Mouse (Mus musculus): ENCODE measurements around the gene Cxcl14. TPM values are rescaled to one million over a fixed set of nuclear protein-coding genes. Genes with fewer than 3 reads are reported as not detected.

Cxcl14 gene
- polyA plus RNA-seq, 1 experiment from 2014 or later = 0.39 TPM

DNA sequence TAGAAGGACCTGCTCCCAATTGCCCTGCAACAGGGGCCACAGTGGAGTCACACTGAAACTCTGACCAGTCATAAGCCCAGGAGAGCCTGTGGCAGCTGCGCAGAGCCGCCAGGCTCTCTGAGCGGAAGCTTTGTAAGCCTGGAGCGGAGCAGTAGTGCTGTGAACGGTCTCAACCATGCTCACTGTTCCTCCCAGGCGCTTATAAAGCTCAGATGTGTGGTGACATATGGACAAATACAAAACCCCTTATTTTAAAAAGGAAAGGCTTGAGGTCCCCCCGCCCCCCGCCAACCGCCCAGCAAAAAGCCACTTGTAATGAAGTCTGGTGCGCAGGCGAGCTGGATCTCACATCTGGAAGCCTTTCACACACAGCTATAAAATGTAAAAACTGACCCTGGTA, 7.1 kb downstream of the Cxcl14 start:
- H3K4me1 ChIP-seq (replicated peaks) = no peaks in the 10 kb centered on the region
- no peak overlapping the region for H3K4me2 ChIP-seq
- H3K9ac ChIP-seq = no peak overlapping the region
- DNase-seq (no peak), ATAC-seq (ENCODE audit: low read depth) (no peak)
- H3K9me3 ChIP-seq (replicated peaks) = no peaks in the 10 kb centered on the region
- H3K36me3 ChIP-seq = no peaks in the 10 kb centered on the region
- peaks cover 47% of the 10 kb centered on the region for H3K27me3 ChIP-seq
- no peak overlapping the region for H3K4me3 ChIP-seq (replicated peaks)
- H3K27ac ChIP-seq = no peak overlapping the region
- 71% methylated on average over 11 of the region's 11 CpGs for WGBS (ENCODE audit: insufficient replicate concordance)

DNA sequence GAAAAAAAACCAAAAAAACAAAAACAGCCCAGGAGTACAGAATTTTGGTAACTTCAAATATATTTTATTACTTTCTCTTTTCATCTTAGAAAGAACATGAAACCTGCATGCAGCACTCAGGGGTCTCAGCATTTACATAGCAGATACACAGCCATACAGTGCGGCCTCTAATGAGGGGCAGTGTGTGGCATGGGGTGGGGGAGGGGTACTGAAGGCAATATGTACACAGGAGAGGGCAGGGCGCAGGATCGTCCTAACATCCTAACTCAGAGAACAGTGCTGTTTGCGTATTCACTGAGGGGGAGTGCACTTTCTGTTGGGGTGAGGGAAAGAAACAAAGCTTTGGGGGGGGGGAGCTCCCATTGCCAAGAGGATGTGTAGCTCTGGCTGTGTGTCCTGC, 7.8 kb downstream of the Cxcl14 start:
- H3K4me2 ChIP-seq = no peak overlapping the region
- no peak for ATAC-seq (ENCODE audit: low read depth)
- no peaks in the 10 kb centered on the region for H3K9me3 ChIP-seq (replicated peaks)
- no peak for DNase-seq
- H3K27me3 ChIP-seq = peaks cover 41% of the 10 kb centered on the region
- H3K4me3 ChIP-seq (replicated peaks) = no peak overlapping the region
- H3K4me1 ChIP-seq (replicated peaks) = no peaks in the 10 kb centered on the region
- no peak overlapping the region for H3K9ac ChIP-seq
- H3K36me3 ChIP-seq = no peaks in the 10 kb centered on the region
- no peak overlapping the region for H3K27ac ChIP-seq
- WGBS (ENCODE audit: insufficient replicate concordance) = 40% methylated on average over 4 of the region's 4 CpGs

DNA sequence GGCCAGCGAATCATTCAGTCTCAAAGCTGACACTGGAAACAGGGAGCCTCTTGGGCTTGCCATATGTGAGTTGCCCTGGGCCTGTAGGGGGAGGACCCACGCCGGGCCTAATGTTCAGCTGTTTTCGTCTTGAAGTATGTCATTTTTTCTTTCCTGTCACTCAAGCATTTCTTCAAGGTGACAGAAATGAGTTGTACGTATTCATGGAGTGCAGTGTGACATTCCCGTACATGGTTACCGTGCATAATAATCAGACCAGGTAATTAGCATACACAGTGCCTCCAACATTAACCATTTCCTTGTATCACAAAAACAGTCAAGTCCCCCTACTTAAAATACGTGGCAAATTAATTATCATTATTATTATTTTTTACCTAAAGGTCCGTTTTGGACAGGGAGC, 9.3 kb downstream of the Cxcl14 start:
- no peaks in the 10 kb centered on the region for H3K9me3 ChIP-seq (replicated peaks)
- DNase-seq = no peak
- H3K4me1 ChIP-seq (replicated peaks) = no peaks in the 10 kb centered on the region
- H3K36me3 ChIP-seq = no peaks in the 10 kb centered on the region
- no peak for ATAC-seq (ENCODE audit: low read depth)
- H3K4me3 ChIP-seq (replicated peaks) = no peak overlapping the region
- no peak overlapping the region for H3K9ac ChIP-seq
- no peak overlapping the region for H3K4me2 ChIP-seq
- 68% methylated on average over 9 of the region's 9 CpGs for WGBS (ENCODE audit: insufficient replicate concordance)
- H3K27me3 ChIP-seq = peaks cover 26% of the 10 kb centered on the region
- no peak overlapping the region for H3K27ac ChIP-seq

DNA sequence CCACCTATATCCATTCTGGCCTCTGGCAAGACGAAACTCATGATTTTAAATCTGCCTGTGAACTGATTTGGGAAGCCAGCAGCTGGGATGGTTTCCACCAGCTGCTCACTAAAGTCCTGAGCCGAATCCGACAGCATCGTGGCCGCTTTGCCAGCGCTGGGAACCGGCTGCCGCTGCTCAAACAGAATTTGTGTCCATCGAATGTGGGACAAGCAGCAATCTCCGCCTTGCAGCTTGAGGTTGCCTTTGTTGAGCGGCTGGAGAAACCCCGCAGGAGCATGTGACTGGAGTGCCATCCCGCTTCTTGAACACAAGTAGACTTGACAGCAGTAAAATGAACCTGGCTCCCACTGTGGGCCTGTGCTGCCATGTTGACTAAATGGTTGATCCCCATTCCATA, 13.0 kb downstream of the Cxcl14 start:
- H3K27ac ChIP-seq = no peak overlapping the region
- ATAC-seq (ENCODE audit: low read depth) = no peak
- no peaks in the 10 kb centered on the region for H3K4me1 ChIP-seq (replicated peaks)
- H3K4me3 ChIP-seq (replicated peaks) = no peak overlapping the region
- no peak overlapping the region for H3K4me2 ChIP-seq
- H3K9ac ChIP-seq = no peak overlapping the region
- 75% methylated on average over 13 of the region's 13 CpGs for WGBS (ENCODE audit: insufficient replicate concordance)
- no peaks in the 10 kb centered on the region for H3K9me3 ChIP-seq (replicated peaks)
- no peak for DNase-seq
- no peaks in the 10 kb centered on the region for H3K36me3 ChIP-seq
- H3K27me3 ChIP-seq = 0 out of 2 replicates have a peak, but pooled peaks cover 3% of the 10 kb centered on the region

DNA sequence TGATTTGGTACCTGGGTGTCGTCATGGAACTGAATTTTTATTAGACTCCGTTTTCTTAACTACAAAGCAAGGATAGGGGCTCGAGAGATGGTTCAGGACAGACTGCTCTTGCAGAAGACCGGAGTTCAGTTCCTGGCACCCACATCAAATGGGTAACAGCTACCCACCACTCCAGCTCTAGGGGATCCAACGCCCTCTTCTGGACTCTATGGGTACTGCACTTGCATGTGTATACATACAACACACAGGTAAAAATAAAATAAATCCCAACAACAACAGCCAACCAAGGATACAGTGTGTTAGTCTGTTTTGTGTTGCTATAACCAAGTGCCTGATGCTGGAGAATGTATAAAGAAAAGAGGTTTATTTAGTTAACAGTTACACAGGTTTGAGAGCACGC, 16.0 kb downstream of the Cxcl14 start:
- H3K4me2 ChIP-seq = no peak overlapping the region
- no peaks in the 10 kb centered on the region for H3K9me3 ChIP-seq (replicated peaks)
- 67% methylated on average over 6 of the region's 6 CpGs for WGBS (ENCODE audit: insufficient replicate concordance)
- ATAC-seq (ENCODE audit: low read depth) = no peak
- H3K36me3 ChIP-seq = no peaks in the 10 kb centered on the region
- no peak overlapping the region for H3K9ac ChIP-seq
- no peak for DNase-seq
- H3K27ac ChIP-seq = no peak overlapping the region
- H3K4me3 ChIP-seq (replicated peaks) = no peak overlapping the region
- no peaks in the 10 kb centered on the region for H3K27me3 ChIP-seq
- H3K4me1 ChIP-seq (replicated peaks) = no peaks in the 10 kb centered on the region

DNA sequence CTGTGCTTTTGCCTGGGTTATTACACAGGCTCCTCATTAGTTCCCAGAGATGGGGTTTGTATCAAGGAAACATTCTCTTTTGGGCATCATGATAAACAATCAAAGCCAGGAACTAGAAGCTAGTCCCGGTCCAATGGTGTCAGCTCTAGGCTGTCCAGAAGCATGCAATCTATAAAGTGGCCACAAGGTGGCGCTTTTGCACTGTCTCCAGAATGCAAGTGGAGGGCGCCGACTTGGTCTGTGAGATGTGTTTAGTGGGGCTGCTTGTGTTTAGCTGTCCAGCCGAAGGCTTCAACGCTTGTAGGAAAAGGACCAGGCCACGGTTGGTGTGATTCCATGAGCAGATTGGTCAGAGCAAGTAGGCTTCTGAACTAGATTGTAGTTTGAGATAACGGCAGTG, 16.9 kb downstream of the Cxcl14 start:
- H3K4me1 ChIP-seq (replicated peaks) = no peaks in the 10 kb centered on the region
- H3K4me2 ChIP-seq = no peak overlapping the region
- no peak overlapping the region for H3K4me3 ChIP-seq (replicated peaks)
- no peaks in the 10 kb centered on the region for H3K27me3 ChIP-seq
- H3K9ac ChIP-seq = no peak overlapping the region
- DNase-seq = peak; percentile 31
- no peaks in the 10 kb centered on the region for H3K36me3 ChIP-seq
- ATAC-seq (ENCODE audit: low read depth) = no peak
- no peak overlapping the region for H3K27ac ChIP-seq
- no peaks in the 10 kb centered on the region for H3K9me3 ChIP-seq (replicated peaks)
- WGBS (ENCODE audit: insufficient replicate concordance) = 24% methylated on average over 8 of the region's 8 CpGs

DNA sequence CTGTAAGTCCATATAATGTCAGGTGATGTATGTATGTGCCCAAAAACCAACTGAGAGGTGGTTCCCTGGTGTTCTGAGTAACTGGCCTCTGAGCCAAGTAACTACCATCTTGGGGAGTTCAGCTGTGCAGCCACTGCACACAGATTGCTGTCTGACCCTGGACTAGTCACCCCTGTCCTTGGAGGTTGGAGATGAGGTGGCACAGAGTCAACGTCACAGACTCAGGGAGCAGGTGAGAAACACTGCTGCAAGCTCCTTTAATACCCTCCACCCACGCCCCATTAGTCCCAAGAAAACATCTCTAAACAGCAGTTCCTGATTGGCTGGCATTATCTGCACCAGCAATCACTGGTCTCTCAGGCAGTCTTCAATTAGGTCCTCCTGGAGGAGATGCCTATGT, 21.2 kb downstream of the Cxcl14 start:
- Histone ChIP-seq H3K36me3 (no peaks in the 10 kb centered on the region), H3K4me1 (replicated peaks) (no peaks in the 10 kb centered on the region), H3K4me3 (replicated peaks) (no peak overlapping the region), H3K4me2 (no peak overlapping the region), H3K27me3 (no peaks in the 10 kb centered on the region), H3K9me3 (replicated peaks) (no peaks in the 10 kb centered on the region), H3K9ac (no peak overlapping the region), H3K27ac (no peak overlapping the region)
- WGBS (ENCODE audit: insufficient replicate concordance) = 31% methylated on average over 2 of the region's 2 CpGs
- ATAC-seq (ENCODE audit: low read depth) (no peak), DNase-seq (no peak)

DNA sequence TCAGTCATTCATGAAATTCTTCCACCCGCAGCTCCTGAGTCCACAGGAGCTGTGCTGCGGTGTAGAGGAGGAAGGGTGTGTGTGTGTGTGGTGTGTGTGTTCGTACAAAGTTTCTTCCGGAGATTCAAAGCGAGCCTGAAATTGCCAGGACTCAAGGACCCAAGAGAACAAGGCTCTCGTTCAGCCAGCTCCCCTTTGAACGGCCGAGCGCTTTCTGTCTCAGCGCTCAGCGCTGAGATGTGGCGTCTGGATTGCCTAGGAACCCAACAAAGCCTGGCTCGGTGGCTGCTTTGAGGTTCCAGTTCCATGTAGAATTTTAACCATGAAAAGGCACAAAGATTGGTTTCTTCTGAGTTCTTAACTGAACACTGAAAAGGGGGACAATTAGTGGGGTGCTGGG, 26.2 kb downstream of the Cxcl14 start:
- H3K36me3 ChIP-seq = no peaks in the 10 kb centered on the region
- H3K4me2 ChIP-seq = no peak overlapping the region
- H3K9me3 ChIP-seq (replicated peaks) = no peaks in the 10 kb centered on the region
- H3K4me1 ChIP-seq (replicated peaks) = no peaks in the 10 kb centered on the region
- H3K9ac ChIP-seq = no peak overlapping the region
- no peak overlapping the region for H3K27ac ChIP-seq
- 0 out of 2 replicates have a peak, but pooled peaks cover 12% of the 10 kb centered on the region for H3K27me3 ChIP-seq
- DNase-seq (no peak), ATAC-seq (ENCODE audit: low read depth) (no peak)
- WGBS (ENCODE audit: insufficient replicate concordance) = 58% methylated on average over 13 of the region's 13 CpGs
- H3K4me3 ChIP-seq (replicated peaks) = no peak overlapping the region

DNA sequence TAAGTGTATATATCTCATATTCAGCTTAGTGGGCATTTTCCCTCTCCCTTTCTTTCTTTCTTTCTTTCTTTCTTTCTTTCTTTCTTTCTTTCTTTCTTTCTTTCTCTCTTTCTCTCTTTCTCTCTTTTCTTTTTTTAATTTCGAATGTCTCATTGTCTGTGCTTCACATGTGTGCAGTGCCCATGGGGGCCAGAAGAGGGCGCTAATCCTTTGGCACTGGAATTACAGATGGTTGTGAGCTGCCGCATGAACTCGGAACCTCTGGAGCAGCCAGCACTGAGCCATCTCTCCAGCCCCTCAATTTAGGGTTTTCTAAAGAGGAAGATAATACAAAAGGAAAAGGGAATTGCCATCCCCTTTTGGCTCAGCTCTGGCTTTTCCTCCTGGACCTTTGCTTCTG, 29.0 kb downstream of the Cxcl14 start:
- H3K27me3 ChIP-seq = peaks cover 18% of the 10 kb centered on the region
- WGBS (ENCODE audit: insufficient replicate concordance) = 62% methylated on average over 4 of the region's 4 CpGs
- H3K9me3 ChIP-seq (replicated peaks) = no peaks in the 10 kb centered on the region
- no peaks in the 10 kb centered on the region for H3K4me1 ChIP-seq (replicated peaks)
- H3K27ac ChIP-seq = no peak overlapping the region
- H3K4me3 ChIP-seq (replicated peaks) = no peak overlapping the region
- no peak for DNase-seq
- no peak overlapping the region for H3K4me2 ChIP-seq
- H3K9ac ChIP-seq = no peak overlapping the region
- no peaks in the 10 kb centered on the region for H3K36me3 ChIP-seq
- ATAC-seq (ENCODE audit: low read depth) = no peak

DNA sequence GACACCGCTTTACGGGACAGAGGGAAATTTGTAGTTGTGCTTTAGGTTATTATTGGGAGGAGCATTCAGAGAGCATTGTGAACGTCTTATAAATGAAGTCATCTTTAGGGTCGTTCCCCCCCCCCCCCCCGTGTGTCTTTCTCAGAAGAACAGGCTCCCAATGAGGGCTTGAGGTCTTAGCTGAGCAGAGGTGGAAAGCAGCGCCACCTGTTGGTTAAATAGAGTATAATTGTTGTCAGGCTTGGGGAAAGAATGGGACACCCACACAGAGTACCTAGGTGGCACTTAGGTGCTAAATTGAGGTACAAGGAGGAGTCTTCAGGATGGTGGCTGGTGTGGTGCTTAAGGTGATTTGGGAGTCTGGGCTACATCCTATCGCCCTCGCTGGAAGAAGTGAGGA, 29.9 kb downstream of the Cxcl14 start:
- Histone ChIP-seq H3K4me1 (replicated peaks) (no peaks in the 10 kb centered on the region), H3K4me2 (no peak overlapping the region), H3K27me3 (peaks cover 28% of the 10 kb centered on the region), H3K27ac (no peak overlapping the region), H3K9me3 (replicated peaks) (no peaks in the 10 kb centered on the region), H3K4me3 (replicated peaks) (no peak overlapping the region), H3K36me3 (no peaks in the 10 kb centered on the region), H3K9ac (no peak overlapping the region)
- DNase-seq (no peak), ATAC-seq (ENCODE audit: low read depth) (no peak)
- WGBS (ENCODE audit: insufficient replicate concordance) = 33% methylated on average over 8 of the region's 8 CpGs

DNA sequence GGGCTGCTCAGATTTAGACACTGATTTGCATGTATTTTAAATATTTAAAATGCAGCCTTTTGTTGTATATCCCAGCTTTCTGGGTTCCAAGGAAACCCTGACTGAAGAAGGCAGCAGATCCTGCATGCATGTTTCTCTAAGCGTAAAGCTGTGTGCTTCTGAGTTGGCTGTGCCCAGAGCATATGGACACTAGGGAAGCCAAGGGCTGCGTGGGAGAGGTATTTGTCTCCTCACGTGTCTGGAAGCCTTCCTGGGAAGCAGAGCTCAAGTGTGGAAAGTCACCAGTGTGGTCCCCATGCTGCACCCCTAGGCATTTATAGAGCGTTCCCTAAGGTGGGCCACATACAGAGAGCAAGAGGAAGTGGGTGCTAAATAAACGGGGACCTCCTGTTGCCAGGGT, 30.7 kb downstream of the Cxcl14 start:
- H3K27me3 ChIP-seq = peaks cover 36% of the 10 kb centered on the region
- H3K4me2 ChIP-seq = no peak overlapping the region
- H3K9me3 ChIP-seq (replicated peaks) = no peaks in the 10 kb centered on the region
- H3K4me1 ChIP-seq (replicated peaks) = no peaks in the 10 kb centered on the region
- H3K9ac ChIP-seq = no peak overlapping the region
- DNase-seq (no peak), ATAC-seq (ENCODE audit: low read depth) (no peak)
- 37% methylated on average over 5 of the region's 5 CpGs for WGBS (ENCODE audit: insufficient replicate concordance)
- H3K36me3 ChIP-seq = no peaks in the 10 kb centered on the region
- no peak overlapping the region for H3K27ac ChIP-seq
- no peak overlapping the region for H3K4me3 ChIP-seq (replicated peaks)

DNA sequence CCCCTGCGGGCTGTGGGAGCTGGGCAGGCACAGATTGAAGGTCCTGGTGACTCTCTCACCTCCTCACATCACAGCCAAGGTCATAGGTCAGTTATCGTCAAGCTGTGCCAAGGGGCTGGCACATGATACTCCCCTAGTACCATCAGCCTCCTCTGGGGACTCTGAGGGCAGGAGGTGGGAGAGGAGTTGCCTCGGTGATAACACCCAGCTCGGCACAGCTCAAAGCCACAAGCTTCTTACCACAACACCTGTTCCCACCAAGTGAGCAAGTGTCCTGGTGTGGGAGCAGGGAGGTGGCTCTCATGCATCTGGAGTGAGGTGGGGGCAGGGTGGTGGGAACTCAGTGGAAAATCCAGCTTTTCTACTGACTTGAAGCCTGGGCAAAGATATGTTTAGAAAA, 34.1 kb downstream of the Cxcl14 start:
- DNase-seq (no peak), ATAC-seq (ENCODE audit: low read depth) (no peak)
- Histone ChIP-seq H3K4me3 (replicated peaks) (no peak overlapping the region), H3K9me3 (replicated peaks) (no peaks in the 10 kb centered on the region), H3K36me3 (no peaks in the 10 kb centered on the region), H3K4me2 (no peak overlapping the region), H3K4me1 (replicated peaks) (no peaks in the 10 kb centered on the region), H3K9ac (no peak overlapping the region), H3K27me3 (peaks cover 67% of the 10 kb centered on the region), H3K27ac (no peak overlapping the region)
- WGBS (ENCODE audit: insufficient replicate concordance) = 44% methylated on average over 4 of the region's 4 CpGs
